Mouse (Mus musculus) ovary, postnatal 14 days (tissue): ENCODE measurements around the gene Gm21976.
A peak's percentile ranks its signal among the peaks of the same experiment; 100 is the strongest.

Experiments used
- DNase-seq: peaks from one replicate; pipeline ENCODE4 v3.0.0; 2022; ENCODE audit warnings: low spot score

Gene Gm21976

DNA sequence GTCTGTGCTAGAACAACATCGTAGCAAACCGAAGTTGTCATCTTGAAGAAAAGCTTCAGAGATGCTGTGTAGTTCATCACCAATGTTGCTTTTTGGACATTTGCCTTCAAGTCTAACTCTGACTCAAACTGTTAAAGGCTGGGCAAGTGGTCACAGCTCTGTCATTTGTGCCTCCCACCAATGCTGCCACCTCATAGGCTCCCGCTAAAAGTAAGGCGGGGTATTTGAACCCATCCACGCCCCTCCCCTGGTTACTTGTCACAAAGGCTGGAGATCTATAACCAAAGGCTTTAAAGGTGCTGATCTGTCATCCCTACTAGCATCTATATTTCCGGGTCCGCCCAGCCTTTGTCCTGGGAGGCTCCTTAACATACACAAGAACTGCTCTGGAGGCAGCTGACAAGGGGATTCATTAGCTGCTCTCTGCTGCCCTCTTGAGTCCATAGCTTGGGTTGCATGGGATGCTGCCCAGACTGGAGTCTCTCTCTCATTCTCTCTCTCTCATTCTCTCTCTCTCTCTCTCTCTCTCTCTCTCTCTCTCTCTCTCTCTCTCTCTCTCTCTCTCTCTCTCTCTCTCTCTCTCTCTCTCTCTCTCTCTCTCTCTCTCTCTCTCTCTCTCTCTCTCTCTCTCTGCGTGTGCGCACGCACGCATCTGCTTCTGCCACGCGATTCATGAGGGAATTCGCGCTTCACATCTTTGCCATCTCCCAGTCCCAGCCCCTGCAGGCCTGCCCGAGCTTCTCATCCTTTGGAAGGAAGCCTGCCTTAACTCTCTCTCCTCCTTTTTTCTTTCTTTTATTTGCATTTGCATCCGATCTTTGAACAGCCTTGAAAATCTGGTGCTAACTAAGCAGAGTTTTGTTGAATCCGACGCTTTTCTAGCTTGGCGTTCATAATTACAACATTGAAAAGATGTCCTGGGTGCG is 19.4 kb downstream of the Gm21976 start:
- DNase-seq = peak; percentile 74

DNA sequence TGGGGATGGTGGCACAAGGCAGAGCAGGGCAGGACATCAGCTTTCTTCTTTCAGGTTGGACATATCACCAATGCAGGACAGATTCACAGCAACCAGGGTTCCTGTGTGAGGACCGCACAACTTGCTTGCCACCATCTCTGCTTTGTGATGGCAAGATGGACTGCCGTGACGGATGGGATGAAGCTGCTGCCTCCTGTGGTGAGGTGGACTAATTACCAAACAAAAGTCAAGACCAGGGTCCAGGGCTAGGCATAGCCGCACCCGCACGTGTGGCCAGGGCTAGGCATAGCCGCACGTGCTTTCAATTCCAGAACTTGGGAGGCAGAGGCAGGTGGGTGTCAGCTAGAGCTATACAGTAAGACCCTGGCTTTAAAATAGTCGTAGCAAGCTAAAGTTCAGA is 25.6 kb downstream of the Gm21976 start:
- no peak for DNase-seq

DNA sequence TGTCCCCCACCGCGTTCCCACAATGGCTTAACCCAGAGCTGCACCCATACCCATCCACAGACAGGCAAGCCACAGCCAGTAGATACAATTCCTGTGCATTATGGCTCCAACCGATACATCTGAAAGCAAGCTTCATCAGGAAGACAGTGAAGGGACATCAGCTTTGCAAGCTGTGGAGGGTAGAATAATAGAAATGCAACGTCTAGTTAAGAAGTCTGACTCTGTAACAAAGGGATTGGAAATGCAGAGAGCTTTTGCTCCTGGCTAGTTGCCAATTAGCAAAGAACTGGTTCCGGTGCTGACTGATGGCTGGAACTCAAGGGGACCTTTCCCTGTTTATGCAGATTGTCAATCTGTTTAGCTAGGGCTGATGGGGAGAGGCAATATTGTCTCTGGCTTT is 26.7 kb downstream of the Gm21976 start:
- DNase-seq = no peak

DNA sequence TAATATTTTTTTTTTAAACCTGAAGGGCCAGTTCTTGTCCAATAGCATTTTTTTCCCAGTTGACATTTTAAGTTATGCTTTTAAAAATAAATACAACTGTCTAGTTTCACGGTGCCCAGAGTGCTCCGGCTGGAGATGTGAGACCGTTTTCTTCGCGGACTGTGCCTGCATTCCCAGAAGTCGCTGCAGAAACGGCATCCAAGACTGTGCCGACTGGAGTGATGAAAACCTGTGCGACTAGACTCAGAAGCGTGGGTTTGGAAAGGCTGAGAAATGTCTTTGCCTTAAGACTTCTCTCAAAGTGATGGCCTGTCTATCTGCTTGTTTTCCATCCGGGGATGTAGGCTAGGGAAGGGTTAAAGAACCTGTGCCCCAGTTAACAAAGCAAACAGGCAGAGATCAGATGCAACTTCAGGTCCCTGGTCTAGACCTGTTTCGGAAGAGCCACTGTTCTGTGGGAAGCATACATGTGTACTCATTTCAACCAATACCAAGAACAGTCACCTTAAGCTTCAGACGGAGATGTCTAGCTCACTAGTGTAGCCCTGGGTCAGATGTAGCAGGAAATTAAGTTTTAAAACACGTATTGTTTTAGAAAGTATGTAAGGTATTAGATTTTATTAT is 27.3 kb downstream of the Gm21976 start:
- no peak for DNase-seq

DNA sequence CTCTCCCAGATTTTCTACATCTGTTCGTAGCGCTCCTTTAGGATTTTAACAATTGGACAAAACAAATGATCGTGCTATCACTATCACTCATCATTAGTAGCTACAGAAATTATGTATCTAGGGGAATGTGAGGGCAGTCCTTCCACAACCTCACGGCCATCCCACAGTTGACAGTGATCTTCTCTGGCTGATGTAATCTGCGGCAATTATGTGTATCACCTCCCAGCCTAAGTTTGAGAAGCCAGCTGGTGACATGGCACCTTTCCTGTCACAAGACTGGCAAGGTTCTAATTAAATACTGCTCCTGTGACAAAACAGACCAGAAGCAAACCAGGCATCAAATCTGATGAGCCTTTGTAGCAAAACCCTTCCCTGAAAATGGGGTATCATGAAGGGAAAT is 28.3 kb downstream of the Gm21976 start:
- DNase-seq = no peak

DNA sequence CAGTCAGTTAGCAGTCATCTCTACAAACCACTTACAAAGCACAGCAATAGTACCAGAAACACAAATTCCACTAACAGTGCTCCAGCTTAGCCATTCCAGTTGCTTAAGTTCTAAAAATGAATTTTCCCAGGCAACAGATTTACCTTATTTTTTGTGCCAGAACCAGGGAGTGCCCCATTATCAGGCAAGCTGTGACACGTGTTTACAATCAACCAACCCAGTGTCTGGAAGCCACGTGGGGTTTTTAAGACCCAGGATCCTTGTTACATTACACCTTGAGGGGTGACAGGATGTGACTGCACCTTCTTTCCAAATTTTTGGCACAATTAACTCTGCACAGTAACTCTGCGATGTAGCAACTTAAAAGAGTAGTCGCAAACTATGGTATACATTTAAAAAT is 29.0 kb downstream of the Gm21976 start:
- no peak for DNase-seq

DNA sequence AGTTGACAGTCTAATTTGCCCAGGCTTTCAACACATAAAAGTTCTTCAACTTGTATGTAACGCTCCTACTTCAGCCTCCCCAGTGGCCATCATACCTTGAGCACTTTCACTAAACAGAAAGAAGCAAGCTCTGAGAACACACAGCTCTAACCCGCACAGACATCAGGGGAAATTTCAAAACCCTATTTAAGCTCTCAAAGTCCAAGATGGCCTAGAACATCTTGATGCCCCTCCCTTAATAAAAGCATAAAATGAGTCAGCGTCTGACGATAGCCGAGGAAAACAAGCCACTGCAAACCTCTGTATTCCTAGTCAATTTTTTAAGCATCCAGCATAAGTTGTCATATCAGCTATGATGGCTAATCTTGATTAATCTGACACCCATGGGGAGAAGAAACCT is 31.9 kb downstream of the Gm21976 start:
- DNase-seq = no peak

DNA sequence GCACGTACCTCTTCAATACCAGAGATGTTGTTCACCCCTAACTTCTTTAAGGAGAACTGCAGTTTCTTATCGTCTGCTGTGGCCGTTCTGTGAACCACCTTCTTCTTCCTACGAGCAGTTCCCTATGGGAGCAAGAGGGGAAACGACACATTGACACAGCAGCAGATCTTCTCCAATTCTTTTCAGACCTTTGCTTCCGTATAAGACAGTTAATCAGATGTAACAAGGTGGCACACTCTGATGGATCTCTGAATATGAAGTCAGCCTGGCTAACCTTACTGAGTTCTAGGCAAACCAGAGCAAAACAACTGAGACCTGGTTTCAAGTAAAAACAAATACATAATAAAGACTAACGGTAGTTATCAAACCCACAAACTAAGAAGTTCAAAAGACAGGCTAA is 33.9 kb downstream of the Gm21976 start:
- no peak for DNase-seq

DNA sequence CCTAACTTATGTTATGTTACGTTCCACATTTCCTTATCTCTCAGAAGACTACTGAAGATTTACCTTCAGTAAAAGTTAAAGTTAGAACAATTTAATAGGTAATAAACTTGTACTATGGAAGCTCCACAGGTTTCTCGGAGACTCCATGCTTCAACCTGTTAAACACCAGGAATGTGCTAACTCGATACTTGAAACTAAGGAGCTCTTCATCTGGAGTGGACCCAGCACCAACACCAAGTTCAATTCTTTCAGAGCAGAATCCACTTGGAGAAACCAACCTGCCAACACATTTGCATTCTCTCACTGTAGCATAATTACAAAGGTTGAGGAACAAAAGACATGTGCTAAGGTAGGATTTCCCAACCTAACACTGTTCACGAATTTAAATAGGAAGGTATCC is 35.4 kb downstream of the Gm21976 start:
- no peak for DNase-seq

DNA sequence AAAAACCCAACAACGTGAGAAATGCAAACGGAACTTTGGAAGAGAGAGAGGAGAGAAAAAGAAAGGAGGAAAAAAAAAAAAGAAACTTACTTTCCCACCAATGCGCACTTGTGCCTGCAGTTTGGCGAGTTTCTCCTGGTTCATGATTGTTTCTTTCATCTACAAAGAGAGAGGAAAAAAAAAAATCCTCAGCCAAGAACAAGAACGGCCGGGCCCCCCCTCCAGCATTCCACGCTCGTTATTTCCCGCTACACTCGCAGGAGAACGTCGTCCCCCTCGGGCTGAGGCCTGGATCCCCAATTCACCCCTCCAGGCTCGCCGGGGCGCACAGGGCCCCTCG is 36.4 kb downstream of the Gm21976 start:
- no peak for DNase-seq

DNA sequence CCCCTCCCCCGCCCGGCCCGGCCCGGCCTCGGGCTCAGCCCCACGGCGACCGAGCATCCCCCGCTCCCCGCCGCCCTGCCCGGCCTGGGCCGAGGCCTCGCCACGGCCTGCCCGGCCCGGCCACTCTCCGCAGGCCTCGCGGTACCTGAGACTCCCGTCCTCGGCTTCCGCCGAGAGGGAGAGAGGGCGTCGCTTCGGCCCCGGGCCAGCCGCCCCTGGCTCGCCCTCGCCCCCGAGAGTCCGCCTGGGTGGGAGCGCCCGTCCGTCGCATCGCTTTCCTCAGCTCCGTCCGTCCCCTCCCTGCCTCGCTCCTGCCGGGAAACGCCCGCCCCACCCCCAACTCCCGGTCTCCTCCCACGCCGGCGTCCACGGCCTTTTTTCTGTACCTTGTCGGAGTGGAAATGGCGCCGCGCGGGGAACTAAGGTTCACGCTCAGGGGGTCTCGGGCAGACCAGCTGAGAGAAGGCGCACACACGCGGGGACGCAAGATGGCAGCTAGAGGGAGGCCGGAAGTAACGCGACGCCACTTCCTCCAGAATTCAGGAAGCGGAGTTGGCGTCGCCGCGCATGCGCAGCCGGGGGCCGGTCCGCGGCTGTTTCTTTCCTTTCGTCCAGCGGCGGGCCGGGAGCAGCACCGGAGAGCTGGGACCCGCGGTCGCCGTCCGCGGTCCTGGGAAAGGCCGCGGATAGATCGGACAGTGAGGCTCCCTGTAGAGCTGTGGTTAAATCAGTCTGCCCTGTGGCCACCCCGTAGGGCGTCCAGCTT is 37.0 kb downstream of the Gm21976 start, which contains the start of gene Btf3:
Gene Btf3 (minus strand): TSS at position 527 of the 766 bp plus-strand sequence.
- peak; percentile 86 for DNase-seq

DNA sequence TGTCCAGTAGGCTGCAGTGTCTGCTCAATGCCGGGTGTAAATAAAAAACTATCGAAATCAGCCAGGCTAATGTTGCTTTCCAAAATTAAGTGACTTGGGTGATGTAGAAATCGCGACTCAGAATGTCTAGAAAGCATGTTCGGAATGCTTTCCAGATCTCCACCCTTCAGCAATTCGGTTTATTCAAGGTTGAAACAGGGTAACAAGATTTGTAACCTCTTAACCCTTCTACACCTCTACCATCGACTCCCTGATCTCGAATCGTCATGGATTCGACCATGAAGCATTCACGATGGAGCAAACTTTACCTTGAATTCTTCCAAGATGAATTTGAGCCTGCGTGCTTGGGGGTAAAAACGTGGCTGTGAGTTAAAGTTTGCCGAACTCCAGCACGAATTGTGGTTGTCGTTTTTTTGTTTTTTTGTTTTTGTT is 37.6 kb downstream of the Gm21976 start:
- no peak for DNase-seq

DNA sequence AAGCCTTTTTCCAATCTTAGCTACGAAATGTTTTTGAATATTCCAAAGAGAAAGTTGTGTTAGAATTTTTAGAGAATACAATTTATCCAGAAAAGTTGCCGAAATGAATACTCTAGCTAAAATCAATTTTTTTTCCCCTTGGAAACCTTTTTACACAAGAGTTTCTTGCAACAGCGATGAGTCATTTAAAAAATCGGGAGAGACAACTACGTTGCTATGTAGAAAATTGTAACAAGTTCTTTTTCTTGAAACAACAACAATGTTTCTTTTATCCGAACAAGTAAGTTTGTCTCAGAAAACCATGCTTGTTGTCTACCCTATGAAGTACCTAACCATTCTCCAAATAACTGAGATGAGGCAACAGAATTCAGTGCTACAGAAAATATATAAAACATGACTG is 38.2 kb downstream of the Gm21976 start:
- DNase-seq = no peak

DNA sequence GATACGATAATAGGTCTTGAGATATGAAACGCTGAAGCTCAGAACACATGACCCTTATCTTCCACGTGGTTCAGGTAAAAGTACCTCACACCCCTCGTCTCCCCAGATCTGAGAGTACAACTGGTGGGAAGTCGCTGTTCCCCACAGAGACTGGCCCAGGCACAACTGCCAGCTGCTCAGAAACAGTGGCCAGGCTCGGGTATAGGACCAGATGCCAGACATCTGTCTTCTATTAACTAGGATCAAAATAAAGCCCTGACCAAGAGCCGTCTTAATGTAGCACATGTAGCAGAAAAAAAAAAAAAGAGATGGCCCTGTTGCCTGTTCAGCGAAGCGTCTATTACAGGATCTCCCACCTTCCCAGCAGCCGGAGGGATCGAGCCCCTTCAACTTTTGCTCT is 45.3 kb downstream of the Gm21976 start:
- DNase-seq = no peak

DNA sequence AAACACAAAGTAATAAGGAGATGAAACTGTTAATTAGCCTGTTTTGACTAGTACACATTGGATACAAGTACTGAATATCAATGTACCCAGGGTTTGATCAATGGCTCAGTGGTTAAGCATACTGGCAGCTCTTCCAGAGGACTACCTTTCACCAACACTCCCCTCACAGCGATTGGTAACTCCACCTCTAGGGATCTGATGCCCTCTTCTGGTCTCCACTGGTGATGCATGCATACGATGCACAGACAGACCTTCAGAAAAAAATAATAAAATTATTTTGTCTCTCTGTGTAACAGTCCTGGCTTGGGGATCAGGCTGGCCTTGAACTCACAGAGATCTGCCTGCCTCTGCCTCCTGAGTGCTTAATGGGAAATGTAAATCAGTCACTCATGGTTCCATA is 52.4 kb downstream of the Gm21976 start:
- no peak for DNase-seq

DNA sequence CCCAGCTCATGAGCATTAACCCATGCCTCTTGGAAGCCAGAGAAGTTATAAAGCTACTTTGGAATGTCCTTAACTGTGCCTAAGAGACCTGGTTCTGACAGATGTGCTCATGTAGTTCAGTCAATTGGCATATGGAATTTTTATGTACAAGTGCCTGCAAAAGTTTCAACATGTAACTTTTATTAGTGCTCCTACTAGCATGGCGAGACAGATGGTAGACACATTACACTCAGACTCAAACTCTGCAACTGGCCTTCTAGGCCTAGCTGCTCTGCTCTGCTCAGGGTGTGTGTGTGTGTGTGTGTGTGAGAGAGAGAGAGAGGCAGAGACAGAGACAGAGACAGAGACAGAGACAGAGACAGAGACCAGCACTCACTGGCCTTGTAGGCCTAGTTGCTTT is 56.5 kb downstream of the Gm21976 start:
- no peak for DNase-seq

DNA sequence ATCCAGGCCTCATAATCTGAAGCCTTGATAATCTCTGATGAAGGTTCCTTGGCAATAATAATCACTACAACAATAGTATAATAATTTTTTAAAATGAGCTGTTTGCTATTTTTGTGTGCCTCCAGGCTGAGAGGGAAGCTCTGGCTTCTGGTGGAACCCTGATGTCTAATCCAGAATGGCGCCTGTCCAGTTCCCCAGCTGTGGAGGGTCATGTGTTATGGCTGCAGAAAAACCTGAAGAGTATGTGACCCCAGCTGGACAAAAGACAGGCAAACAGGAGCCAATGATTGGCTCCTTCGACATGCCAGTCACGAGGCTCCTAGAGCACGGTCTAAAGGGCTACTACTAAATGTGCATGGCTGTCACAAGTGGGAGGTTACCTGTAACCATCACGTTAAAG is 60.8 kb downstream of the Gm21976 start:
- no peak for DNase-seq

DNA sequence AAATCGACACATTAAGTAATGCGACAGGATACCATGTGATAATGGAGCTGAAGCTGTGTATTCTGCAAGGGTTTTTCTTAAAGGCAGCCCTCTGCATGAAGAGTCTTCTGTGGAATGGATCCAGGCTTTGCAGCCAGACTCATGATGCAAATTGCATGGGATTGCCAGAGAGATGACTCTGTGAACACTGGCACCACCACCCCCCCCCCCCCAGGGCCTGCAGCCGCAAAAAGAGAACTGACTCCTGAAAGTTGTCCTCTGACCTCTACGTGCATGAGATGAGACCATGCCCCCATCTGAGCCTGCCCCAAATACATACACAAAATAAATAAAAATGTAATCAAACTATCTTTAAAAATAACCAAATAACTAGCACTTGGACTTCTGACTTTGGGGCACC is 69.8 kb downstream of the Gm21976 start:
- DNase-seq = no peak

DNA sequence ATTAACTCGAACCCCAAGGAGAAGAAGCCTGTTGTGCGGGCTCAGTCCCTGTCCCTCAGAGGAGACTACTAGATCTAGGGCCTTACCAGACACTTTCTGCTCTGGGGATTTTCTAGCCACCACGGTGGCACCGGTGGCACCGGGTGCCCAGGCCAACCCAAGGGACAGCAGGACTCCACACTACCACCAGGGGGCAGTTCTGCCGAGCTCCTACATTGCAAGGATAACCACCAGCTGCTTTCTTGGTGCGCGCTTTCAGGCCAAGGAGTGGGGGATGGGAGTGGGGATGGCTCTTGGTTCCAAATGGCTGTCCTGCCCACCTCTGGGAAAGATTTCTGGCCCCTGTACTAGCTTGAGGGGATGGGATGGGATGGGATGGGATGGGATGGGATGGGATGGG is 71.8 kb downstream of the Gm21976 start:
- peak; percentile 31 for DNase-seq

DNA sequence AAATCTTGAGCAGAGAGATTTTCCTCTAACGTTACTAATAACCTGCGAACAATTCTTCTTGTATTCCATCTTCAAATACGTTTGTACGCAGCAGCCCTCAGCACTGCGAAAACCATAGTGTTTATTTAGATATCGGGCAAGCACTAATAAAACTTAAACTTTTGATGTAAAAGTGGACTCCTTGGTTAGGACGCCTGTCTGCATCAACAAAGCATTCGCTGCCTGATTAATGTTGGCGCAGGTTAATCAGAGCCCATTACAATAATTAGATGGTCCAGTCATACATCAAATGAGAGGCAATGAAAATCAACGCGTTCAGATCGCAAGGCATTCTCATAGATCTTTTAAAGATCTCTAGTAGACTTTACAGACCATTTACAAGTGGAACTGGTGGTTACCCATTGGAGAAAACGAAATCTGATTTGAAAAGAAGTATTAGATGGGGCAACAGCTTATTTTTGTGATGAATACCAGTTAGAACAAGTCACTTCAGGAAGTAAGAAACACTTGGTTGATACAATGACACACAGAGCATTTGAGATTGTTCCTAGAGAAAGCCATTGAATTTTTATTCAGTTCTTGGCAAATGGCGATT is 72.8 kb downstream of the Gm21976 start:
- no peak for DNase-seq

DNA sequence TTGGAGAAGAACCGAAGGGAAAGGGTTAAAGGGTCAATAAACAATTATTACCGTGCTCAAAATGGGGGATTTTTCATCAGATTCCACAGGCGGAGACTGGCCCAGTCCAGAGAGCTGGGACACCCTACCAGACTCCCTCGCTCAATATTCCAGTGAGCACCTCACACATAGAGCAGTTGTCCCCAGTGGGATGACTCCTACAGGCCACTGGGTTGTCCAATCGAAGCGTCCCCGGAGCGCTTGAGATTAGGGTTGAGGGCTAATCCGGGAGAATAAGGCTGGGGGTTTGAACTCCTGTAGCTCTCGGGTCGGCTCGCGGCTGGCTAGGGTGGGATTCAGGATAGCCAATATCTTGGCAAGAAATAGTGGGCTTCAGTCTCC is 74.0 kb downstream of the Gm21976 start:
- DNase-seq = no peak

DNA sequence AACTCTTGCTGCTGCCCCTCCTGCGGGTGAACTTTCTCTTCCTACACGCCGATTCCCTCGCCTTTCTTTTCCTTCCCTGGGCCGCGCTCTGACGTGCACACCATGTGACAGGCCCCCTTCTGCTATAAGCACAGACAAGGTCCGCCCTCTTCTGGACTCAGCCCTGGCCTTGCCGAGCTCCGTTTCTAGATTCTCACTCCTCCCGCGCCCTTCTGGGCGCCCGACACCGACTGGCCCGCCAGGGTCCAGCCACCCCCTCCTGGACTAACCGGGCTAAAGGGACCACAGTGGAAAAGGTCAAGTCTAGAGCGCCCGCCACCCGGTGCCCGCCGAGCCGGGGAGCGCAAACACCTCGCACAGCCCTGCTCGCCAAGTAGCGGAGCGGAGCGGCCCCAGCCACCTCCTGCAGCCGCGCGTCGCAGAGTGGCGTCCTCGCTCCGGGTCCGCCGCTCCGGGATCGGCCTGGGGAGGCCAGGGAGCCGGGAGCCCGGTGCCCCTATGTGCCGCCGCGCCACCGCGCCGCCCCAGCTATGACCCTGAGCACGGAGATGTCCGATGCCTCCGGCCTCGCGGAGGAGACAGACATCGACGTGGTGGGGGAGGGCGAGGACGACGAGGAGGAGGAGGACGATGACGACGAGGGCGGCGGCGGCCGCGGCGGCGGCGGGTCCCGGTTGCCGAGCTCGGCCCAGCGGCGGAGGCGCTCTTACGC is 74.6 kb downstream of the Gm21976 start, which contains the start of gene Foxd1:
Gene Foxd1 (plus strand): TSS at position 153 of the 712 bp plus-strand sequence.
- peak; percentile 16 for DNase-seq
